Mouse (Mus musculus): Measurements from ENCODE around the gene Slc7a11. TPM values are rescaled to one million over a fixed set of nuclear protein-coding genes. Genes with fewer than 3 reads are reported as not detected.

Gene Slc7a11
- polyA plus RNA-seq, 1 experiment from 2014 or later: 0.13 TPM

DNA sequence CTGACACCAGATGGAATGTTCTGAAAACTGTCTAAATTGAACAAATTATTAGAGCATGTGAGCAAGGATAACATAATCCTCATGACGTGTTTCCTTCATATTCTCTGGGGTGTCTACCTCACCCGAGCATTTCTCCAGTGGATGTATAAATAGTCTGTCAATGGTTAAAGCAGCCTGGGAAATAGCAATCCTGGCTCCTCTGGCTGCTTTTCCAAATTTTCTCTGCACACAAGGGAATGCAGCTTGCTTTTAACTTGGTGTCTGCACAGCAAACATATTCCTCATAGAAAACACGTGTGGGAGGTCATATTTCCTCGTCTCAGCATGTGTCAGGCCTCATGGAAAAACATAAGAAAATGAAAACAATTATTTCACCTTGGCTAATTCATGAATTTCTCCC is 586.6 kb downstream of the Slc7a11 start:
- H3K4me3 ChIP-seq (ENCODE audit: low read depth, low read length): no peak overlapping the region
- no peaks in the 10 kb centered on the region for H3K4me1 ChIP-seq (ENCODE audit: insufficient read depth, low read depth, low read length)
- H3K27ac ChIP-seq (ENCODE audit: low read length): no peak overlapping the region
- H3K9ac ChIP-seq (replicated peaks; ENCODE audit: low read depth): no peak overlapping the region
- H3K36me3 ChIP-seq (ENCODE audit: insufficient read depth, low read length): no peaks in the 10 kb centered on the region
- TF ChIP-seq EP300 (IDR thresholded peaks at IDR 0.05) (no peak), CTCF (IDR thresholded peaks at IDR 0.05) (no peak)
- H3K9me3 ChIP-seq (ENCODE audit: low read length): no peaks in the 10 kb centered on the region
- ATAC-seq: no peak
- H3K27me3 ChIP-seq (replicated peaks; ENCODE audit: insufficient read depth, low read length): no peaks in the 10 kb centered on the region
- DNase-seq (ENCODE audit: low spot score): no peak
- H3K4me2 ChIP-seq (replicated peaks; ENCODE audit: low read depth, low read length): no peak overlapping the region
- 38% methylated on average over 4 of the region's 4 CpGs for WGBS

DNA sequence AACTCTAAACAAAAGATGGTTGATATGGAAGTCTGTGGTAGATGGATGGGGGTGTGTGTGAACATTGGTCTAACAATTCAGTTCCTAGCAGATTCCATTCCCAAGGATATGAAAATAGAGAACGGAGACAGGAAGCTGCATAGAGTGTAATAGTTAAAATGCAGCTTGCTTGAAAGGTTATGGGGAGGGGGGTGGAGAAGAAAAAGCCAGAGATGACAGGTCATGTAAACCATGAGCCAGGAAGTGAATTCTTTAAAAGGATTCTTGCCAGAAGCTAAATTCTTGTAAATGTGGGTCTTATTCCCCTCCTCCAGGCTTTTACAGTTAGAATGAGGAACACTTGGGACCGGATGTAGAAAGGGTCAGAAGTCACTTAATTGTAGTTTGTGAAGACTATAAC is 589.1 kb downstream of the Slc7a11 start:
- H3K36me3 ChIP-seq (ENCODE audit: insufficient read depth, low read length): no peaks in the 10 kb centered on the region
- TF ChIP-seq CTCF (IDR thresholded peaks at IDR 0.05) (no peak), EP300 (IDR thresholded peaks at IDR 0.05) (no peak)
- no peak overlapping the region for H3K4me3 ChIP-seq (ENCODE audit: low read depth, low read length)
- DNase-seq (ENCODE audit: low spot score) (no peak), ATAC-seq (no peak)
- no peak overlapping the region for H3K27ac ChIP-seq (ENCODE audit: low read length)
- H3K9me3 ChIP-seq (ENCODE audit: low read length): no peaks in the 10 kb centered on the region
- H3K27me3 ChIP-seq (replicated peaks; ENCODE audit: insufficient read depth, low read length): no peaks in the 10 kb centered on the region
- no peak overlapping the region for H3K9ac ChIP-seq (replicated peaks; ENCODE audit: low read depth)
- WGBS: 38% methylated on average over 2 of the region's 2 CpGs
- H3K4me2 ChIP-seq (replicated peaks; ENCODE audit: low read depth, low read length): no peak overlapping the region
- H3K4me1 ChIP-seq (ENCODE audit: insufficient read depth, low read depth, low read length): no peaks in the 10 kb centered on the region

DNA sequence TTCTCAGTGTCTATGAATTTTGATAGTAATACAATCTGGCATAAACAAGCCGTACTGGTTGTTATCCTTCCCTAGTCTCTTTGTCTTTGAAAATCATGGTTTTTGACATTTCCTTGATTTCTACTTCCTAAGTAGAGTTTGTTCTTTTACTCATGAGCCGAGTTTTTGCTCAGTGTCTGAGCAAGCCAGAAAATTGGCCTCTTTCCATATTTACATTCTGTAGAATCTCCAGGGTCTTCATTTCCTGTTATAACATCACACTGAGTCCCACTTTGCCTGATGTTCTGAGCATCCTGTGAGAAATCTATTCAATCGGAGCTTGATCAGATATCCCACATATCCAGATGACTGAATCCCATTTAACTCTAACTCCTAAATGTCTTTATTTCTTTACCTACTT is 600.4 kb downstream of the Slc7a11 start:
- no peak overlapping the region for H3K4me2 ChIP-seq (replicated peaks; ENCODE audit: low read depth, low read length)
- DNase-seq (ENCODE audit: low spot score) (no peak), ATAC-seq (no peak)
- H3K4me1 ChIP-seq (ENCODE audit: insufficient read depth, low read depth, low read length): no peaks in the 10 kb centered on the region
- no peak overlapping the region for H3K4me3 ChIP-seq (ENCODE audit: low read depth, low read length)
- 45% methylated on average over 3 of the region's 3 CpGs for WGBS
- TF ChIP-seq EP300 (IDR thresholded peaks at IDR 0.05): no peak
- TF ChIP-seq CTCF (IDR thresholded peaks at IDR 0.05): no peak
- no peak overlapping the region for H3K9ac ChIP-seq (replicated peaks; ENCODE audit: low read depth)
- H3K9me3 ChIP-seq (ENCODE audit: low read length): no peaks in the 10 kb centered on the region
- H3K27ac ChIP-seq (ENCODE audit: low read length): no peak overlapping the region
- no peaks in the 10 kb centered on the region for H3K27me3 ChIP-seq (replicated peaks; ENCODE audit: insufficient read depth, low read length)
- no peaks in the 10 kb centered on the region for H3K36me3 ChIP-seq (ENCODE audit: insufficient read depth, low read length)
